Mouse (Mus musculus): Measurements from ENCODE around the gene Olfr866. TPM values are rescaled to one million over a fixed set of nuclear protein-coding genes. Genes with fewer than 3 reads are reported as not detected.

The Olfr866 gene
- not detected for total RNA-seq (2021)
- long read RNA-seq, experiment 1 = 0 reads
- long read RNA-seq, experiment 2 = 0 reads

GRCm38 (mm10) chr9:20027935-20028334 lies at the start of gene Olfr866:
Gene Olfr866, minus strand, starts transcription at chr9:20028035.
- DNase-seq = no peak

DNA sequence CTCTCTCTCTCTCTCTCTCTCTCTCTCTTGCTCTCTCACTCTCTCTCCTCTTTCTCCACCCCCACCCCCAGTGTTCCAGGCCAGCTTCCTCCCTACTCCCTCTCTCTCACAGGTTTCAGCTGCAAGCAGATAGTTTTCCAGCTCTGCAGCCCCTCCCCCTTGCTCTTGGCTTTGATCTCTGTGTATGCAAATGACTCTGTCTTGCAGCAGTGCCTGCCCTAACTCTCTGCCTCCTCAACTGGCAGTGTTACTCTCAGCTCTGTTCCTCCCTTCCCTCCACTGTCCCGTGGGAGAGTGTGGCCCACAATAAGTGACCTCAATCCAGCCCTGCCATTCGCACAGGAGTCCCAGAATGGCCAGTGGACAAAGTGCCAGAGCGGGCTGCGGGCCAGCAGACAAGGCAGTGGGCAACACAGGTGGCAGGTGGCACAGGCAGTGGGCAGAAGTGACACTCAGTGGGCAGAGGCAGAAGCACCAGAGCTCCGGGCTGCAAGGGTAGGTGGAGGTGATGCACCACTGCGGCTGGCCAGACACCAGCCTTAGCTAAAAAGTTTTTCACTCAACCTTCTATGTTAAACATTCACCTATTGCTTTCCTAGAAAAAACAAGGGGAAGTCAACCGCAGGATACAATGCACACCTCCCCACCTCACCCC lies 45.8 kb upstream of the Olfr866 start:
- DNase-seq = no peak

DNA sequence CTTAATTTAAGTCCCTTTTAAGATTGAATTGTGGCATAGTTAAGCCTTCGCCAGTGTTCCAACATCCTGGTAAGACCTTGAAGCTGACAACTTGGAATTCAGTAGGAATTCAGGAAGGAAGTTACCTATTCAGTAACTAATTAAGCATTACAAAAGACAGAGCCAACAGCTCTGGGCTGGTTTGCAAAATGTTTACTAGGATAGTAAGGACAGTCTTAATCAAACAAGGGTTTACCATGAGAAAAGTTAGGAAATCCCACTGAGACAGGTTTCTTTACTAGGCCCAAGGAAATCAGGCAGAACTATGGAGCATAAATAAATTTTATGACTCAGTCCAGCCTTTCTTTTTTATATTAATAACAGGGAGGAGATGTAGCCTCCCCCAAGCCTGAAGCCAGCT lies 43.5 kb upstream of the Olfr866 start:
- no peak for DNase-seq

DNA sequence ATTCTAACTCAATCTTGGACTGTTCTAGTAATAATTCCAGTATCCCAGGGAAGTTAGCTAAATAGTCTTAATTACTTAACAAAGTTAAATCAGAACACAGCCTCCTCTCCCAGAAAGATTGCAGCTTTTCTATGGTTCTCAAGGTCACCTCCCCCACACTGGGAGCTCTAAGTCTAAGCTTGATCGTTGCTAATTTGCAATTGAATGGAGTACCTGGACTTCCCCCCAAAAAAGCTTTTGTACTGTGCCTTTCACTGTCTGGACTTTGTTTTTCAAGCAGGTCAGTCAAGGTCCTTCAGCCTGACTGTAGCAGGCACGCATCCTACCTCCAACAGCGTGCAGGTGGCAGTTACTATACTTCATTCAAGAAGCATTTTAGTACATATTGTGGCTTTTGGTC lies 42.4 kb upstream of the Olfr866 start:
- DNase-seq = no peak

GRCm38 (mm10) chr9:20057462-20057861 lies 29.6 kb upstream of the Olfr866 start, which contains the start of gene Olfr867:
Gene Olfr867, minus strand, starts transcription at chr9:20057562.
- no peak for DNase-seq

DNA sequence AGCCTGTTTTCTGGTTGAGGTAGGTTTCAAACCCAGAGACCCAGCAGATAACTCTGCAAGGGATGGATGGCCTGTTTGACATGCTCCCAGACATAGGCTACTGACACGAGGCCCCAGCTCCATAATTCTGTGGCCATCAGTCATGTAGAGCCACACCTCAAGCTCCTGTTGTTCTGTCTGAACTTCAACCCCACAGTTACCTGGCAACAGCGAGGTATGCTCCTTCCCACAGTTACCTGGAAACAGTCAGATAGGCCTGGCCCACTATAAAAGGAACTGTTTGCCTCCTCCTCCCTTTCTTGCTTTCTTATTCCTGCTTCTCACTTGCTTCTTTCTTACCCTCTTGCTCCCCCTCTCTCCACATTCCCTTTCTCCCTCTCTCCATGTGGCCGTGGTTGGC lies 20.1 kb upstream of the Olfr866 start:
- DNase-seq = no peak

Small RNA genes within 50 kb of the gene (microRNA-seq; reads per million reads assigned to microRNA genes)
- gene Gm26231 = not detected
- not detected for gene Gm44395

Other genes starting within 250 kb of the Olfr866 start
- gene Olfr58, start 247.8 kb downstream of the Olfr866 start, total RNA-seq (2021) = not detected
- gene Olfr859, start 223.1 kb downstream of the Olfr866 start, total RNA-seq (2021) = not detected
- not detected for gene Olfr860, start 178.3 kb downstream of the Olfr866 start, total RNA-seq (2021)
- gene Olfr862, start 140.0 kb downstream of the Olfr866 start, total RNA-seq (2021) = not detected
- not detected for gene Olfr77, start 111.2 kb downstream of the Olfr866 start, total RNA-seq (2021)
- not detected for gene Olfr867, start 29.5 kb upstream of the Olfr866 start, total RNA-seq (2021)
- not detected for gene Olfr868, start 70.6 kb upstream of the Olfr866 start, total RNA-seq (2021)
- not detected for gene Olfr869, start 101.0 kb upstream of the Olfr866 start, total RNA-seq (2021)
- not detected for gene Olfr870, start 146.0 kb upstream of the Olfr866 start, total RNA-seq (2021)
- not detected for gene Olfr871, start 184.2 kb upstream of the Olfr866 start, total RNA-seq (2021)
- gene Olfr872, start 209.1 kb upstream of the Olfr866 start, total RNA-seq (2021) = not detected

Measured in adrenal gland, postnatal 36 days (tissue).